Mouse (Mus musculus) intestine, embryonic 16.5 days (tissue): ENCODE results near the gene Cfap97d1. TPM values are rescaled to one million over a fixed set of nuclear protein-coding genes. Genes with fewer than 3 reads are reported as not detected.

ENCODE experiments used
- ATAC-seq: fragments of 200-750 bp; cut with Nextera tagmentation; 2 replicates; pipeline ENCODE4 v1.8.0; 2017; ENCODE audit warnings: moderate TSS enrichment, moderate library complexity
- H3K27ac ChIP-seq: fragments of 300-500 bp; sonication (generic); 2 replicates; pipeline ENCODE4 v1.5.1; 2014; ENCODE audit warnings: mild to moderate bottlenecking, low read length
- H3K27me3 ChIP-seq: fragments of 300-500 bp; sonication (generic); replicated peaks from 2 replicates; pipeline ENCODE4 v1.6.1; 2014; ENCODE audit warnings: low read length, control low read depth, mixed read lengths; ENCODE audit not compliant: control insufficient read depth, insufficient read depth
- H3K36me3 ChIP-seq: fragments of 300-500 bp; sonication (generic); 2 replicates; pipeline ENCODE4 v1.6.1; 2014; ENCODE audit warnings: low read length, control low read depth; ENCODE audit not compliant: control insufficient read depth, insufficient read depth
- H3K4me1 ChIP-seq: fragments of 300-500 bp; sonication (generic); 2 replicates; pipeline ENCODE4 v1.6.1; 2014; ENCODE audit warnings: low read length, control low read depth, mixed read lengths; ENCODE audit not compliant: control insufficient read depth, insufficient read depth
- H3K4me2 ChIP-seq: fragments of 300-500 bp; sonication (generic); 2 replicates; pipeline ENCODE4 v1.6.1; 2014; ENCODE audit warnings: low read depth, low read length, control low read depth
- H3K4me3 ChIP-seq: fragments of 300-500 bp; sonication (generic); 2 replicates; pipeline ENCODE4 v1.5.1; 2014; ENCODE audit warnings: mild to moderate bottlenecking, low read length
- H3K9ac ChIP-seq: fragments of 300-500 bp; sonication (generic); 2 replicates; pipeline ENCODE4 v1.6.1; 2014; ENCODE audit warnings: low read depth, low read length
- H3K9me3 ChIP-seq: fragments of 300-500 bp; sonication (generic); 2 replicates; pipeline ENCODE4 v1.6.1; 2016; ENCODE audit warnings: low read length, control low read depth; ENCODE audit not compliant: control insufficient read depth
- WGBS: fragments of 180-500 bp; shearing (Covaris S2); extraction: QIAGEN DNeasy Blood & Tissue Kit; methylation state at CpG from one replicate; pipeline ENCODE4 v1.1.7; 2014; 5-methylcytosine and 5-hydroxymethylcytosine counted together
- polyA plus RNA-seq: library from polyadenylated mRNA; unstranded; fragments of >200 nt; fragmentation: Nextera tagmentation; extraction: Ambion mirVana; gene quantifications from 2 replicates; pipeline ENCODE4 v1.2.1, GENCODE M21; 2015

The Cfap97d1 gene
- polyA plus RNA-seq, 1 experiment from 2014 or later = not detected

- Histone ChIP-seq H3K4me3 (no peak overlapping the region), H3K9me3 (no peaks in the 10 kb centered on the region), H3K9ac (no peak overlapping the region), H3K27ac (no peak overlapping the region), H3K36me3 (no peaks in the 10 kb centered on the region), H3K4me2 (no peak overlapping the region), H3K4me1 (no peaks in the 10 kb centered on the region), H3K27me3 (no peaks in the 10 kb centered on the region)
- ATAC-seq = no peak
- WGBS = 81% methylated on average over 8 of the region's 8 CpGs
Observed at GRCm38 (mm10) chr11:102011510-102011909, 27.4 kb downstream of the Cfap97d1 start.

GRCm38 (mm10) chr11:102013201-102013600, 29.1 kb downstream of the Cfap97d1 start:
- no peaks in the 10 kb centered on the region; the same call in 1 of the 2 replicates for H3K36me3 ChIP-seq
- WGBS = 81% methylated on average over 8 of the region's 8 CpGs

GRCm38 (mm10) chr11:102015472-102015871, 31.4 kb downstream of the Cfap97d1 start:
- no peaks in the 10 kb centered on the region for H3K4me1 ChIP-seq
- H3K4me3 ChIP-seq = no peak overlapping the region
- 69% methylated on average over 6 of the region's 6 CpGs for WGBS
- no peaks in the 10 kb centered on the region; the same call in 1 of the 2 replicates for H3K36me3 ChIP-seq
- H3K27ac ChIP-seq = no peak overlapping the region
- no peak overlapping the region for H3K9ac ChIP-seq
- H3K27me3 ChIP-seq = no peaks in the 10 kb centered on the region
- no peaks in the 10 kb centered on the region for H3K9me3 ChIP-seq
- no peak for ATAC-seq
- no peak overlapping the region for H3K4me2 ChIP-seq

More at GRCm38 (mm10) chr11:102013201-102013600, 29.1 kb downstream of the Cfap97d1 start:
- Histone ChIP-seq H3K4me3 (no peak overlapping the region), H3K9me3 (no peaks in the 10 kb centered on the region), H3K27ac (no peak overlapping the region), H3K4me2 (no peak overlapping the region), H3K27me3 (no peaks in the 10 kb centered on the region), H3K9ac (no peak overlapping the region), H3K4me1 (no peaks in the 10 kb centered on the region)
- ATAC-seq = no peak

GRCm38 (mm10) chr11:102016136-102016535, 32.1 kb downstream of the Cfap97d1 start:
- H3K4me3 ChIP-seq = no peak overlapping the region
- no peaks in the 10 kb centered on the region for H3K27me3 ChIP-seq
- H3K9me3 ChIP-seq = no peaks in the 10 kb centered on the region
- no peak overlapping the region for H3K4me2 ChIP-seq
- H3K4me1 ChIP-seq = no peaks in the 10 kb centered on the region
- WGBS = 96% methylated on average over 1 of the region's 1 CpGs
- H3K9ac ChIP-seq = no peak overlapping the region
- ATAC-seq = no peak
- H3K36me3 ChIP-seq = no peaks in the 10 kb centered on the region; the same call in 1 of the 2 replicates
- no peak overlapping the region for H3K27ac ChIP-seq

GRCm38 (mm10) chr11:102019736-102020135, 35.7 kb downstream of the Cfap97d1 start:
- Histone ChIP-seq H3K4me3 (no peak overlapping the region), H3K4me2 (no peak overlapping the region), H3K9me3 (no peaks in the 10 kb centered on the region), H3K36me3 (no peaks in the 10 kb centered on the region; the same call in 1 of the 2 replicates), H3K27ac (no peak overlapping the region), H3K27me3 (no peaks in the 10 kb centered on the region), H3K9ac (no peak overlapping the region), H3K4me1 (no peaks in the 10 kb centered on the region)
- no peak for ATAC-seq
- 74% methylated on average over 9 of the region's 9 CpGs for WGBS

- no peaks in the 10 kb centered on the region for H3K27me3 ChIP-seq
- ATAC-seq = no peak
- 87% methylated on average over 5 of the region's 5 CpGs for WGBS
- H3K9ac ChIP-seq = no peak overlapping the region
- H3K27ac ChIP-seq = no peak overlapping the region
- H3K4me3 ChIP-seq = no peak overlapping the region
- H3K36me3 ChIP-seq = no peaks in the 10 kb centered on the region; the same call in 1 of the 2 replicates
- no peaks in the 10 kb centered on the region for H3K9me3 ChIP-seq
- H3K4me1 ChIP-seq = 0 out of 2 replicates have a peak, but pooled peaks cover 2% of the 10 kb centered on the region
- no peak overlapping the region for H3K4me2 ChIP-seq
Observed at GRCm38 (mm10) chr11:102021196-102021595, 37.1 kb downstream of the Cfap97d1 start.

- no peak for ATAC-seq
- no peak overlapping the region for H3K4me3 ChIP-seq
- no peak overlapping the region for H3K4me2 ChIP-seq
- H3K9me3 ChIP-seq = no peaks in the 10 kb centered on the region
- WGBS = 84% methylated on average over 13 of the region's 13 CpGs
- H3K27ac ChIP-seq = no peak overlapping the region
- no peak overlapping the region for H3K9ac ChIP-seq
- H3K36me3 ChIP-seq = no peaks in the 10 kb centered on the region
- peaks cover 9% of the 10 kb centered on the region for H3K4me1 ChIP-seq
- no peaks in the 10 kb centered on the region for H3K27me3 ChIP-seq
Observed at GRCm38 (mm10) chr11:102023406-102023805, 39.3 kb downstream of the Cfap97d1 start.

GRCm38 (mm10) chr11:102024084-102024758, 40.1 kb downstream of the Cfap97d1 start:
- Histone ChIP-seq H3K9me3 (no peaks in the 10 kb centered on the region), H3K27me3 (no peaks in the 10 kb centered on the region), H3K4me1 (peaks cover 9% of the 10 kb centered on the region), H3K36me3 (no peaks in the 10 kb centered on the region), H3K4me3 (no peak overlapping the region), H3K4me2 (no peak overlapping the region), H3K9ac (no peak overlapping the region), H3K27ac (no peak overlapping the region)
- ATAC-seq = no peak
- 86% methylated on average over 6 of the region's 6 CpGs for WGBS

GRCm38 (mm10) chr11:102024875-102025274, 40.8 kb downstream of the Cfap97d1 start:
- Histone ChIP-seq H3K36me3 (no peaks in the 10 kb centered on the region), H3K9me3 (no peaks in the 10 kb centered on the region), H3K4me2 (no peak overlapping the region), H3K27me3 (no peaks in the 10 kb centered on the region), H3K9ac (no peak overlapping the region), H3K27ac (no peak overlapping the region), H3K4me1 (peaks cover 9% of the 10 kb centered on the region), H3K4me3 (no peak overlapping the region)
- no peak for ATAC-seq
- 87% methylated on average over 4 of the region's 4 CpGs for WGBS

- no peak overlapping the region for H3K27ac ChIP-seq
- 55% methylated on average over 7 of the region's 7 CpGs for WGBS
- H3K4me1 ChIP-seq = peaks cover 9% of the 10 kb centered on the region
- no peaks in the 10 kb centered on the region for H3K9me3 ChIP-seq
- no peak for ATAC-seq
- no peak overlapping the region for H3K4me2 ChIP-seq
- no peak overlapping the region for H3K4me3 ChIP-seq
- no peaks in the 10 kb centered on the region for H3K27me3 ChIP-seq
- H3K9ac ChIP-seq = no peak overlapping the region
- H3K36me3 ChIP-seq = no peaks in the 10 kb centered on the region
Observed at GRCm38 (mm10) chr11:102025354-102025753, 41.3 kb downstream of the Cfap97d1 start.
